Mouse (Mus musculus): ENCODE measurements around the gene Bri3bp. TPM values are rescaled to one million over a fixed set of nuclear protein-coding genes. Genes with fewer than 3 reads are reported as not detected.

Gene Bri3bp
- total RNA-seq, 1 experiment from 2014 or later = 32.8 TPM

- no peak for ATAC-seq (replicated peaks; ENCODE audit: low read depth, poor library complexity, severe bottlenecking)
Observed at GRCm38 (mm10) chr5:125446344-125446743, 5.0 kb downstream of the Bri3bp start.

GRCm38 (mm10) chr5:125448026-125448425 is 6.7 kb downstream of the Bri3bp start:
- ATAC-seq (replicated peaks; ENCODE audit: low read depth, poor library complexity, severe bottlenecking) = no peak

- no peak for ATAC-seq (replicated peaks; ENCODE audit: low read depth, poor library complexity, severe bottlenecking)
Observed at GRCm38 (mm10) chr5:125448631-125449030, 7.3 kb downstream of the Bri3bp start.

GRCm38 (mm10) chr5:125449306-125449705 is 7.9 kb downstream of the Bri3bp start:
- ATAC-seq (replicated peaks; ENCODE audit: low read depth, poor library complexity, severe bottlenecking) = no peak

- no peak for ATAC-seq (replicated peaks; ENCODE audit: low read depth, poor library complexity, severe bottlenecking)
Observed at GRCm38 (mm10) chr5:125452573-125452972, 11.2 kb downstream of the Bri3bp start.

- peak; percentile 43; the same call in 1 of the 2 replicates for ATAC-seq (replicated peaks; ENCODE audit: low read depth, poor library complexity, severe bottlenecking)
Observed at GRCm38 (mm10) chr5:125456100-125456499, 14.7 kb downstream of the Bri3bp start.

GRCm38 (mm10) chr5:125457538-125457937 is 16.2 kb downstream of the Bri3bp start:
- ATAC-seq (replicated peaks; ENCODE audit: low read depth, poor library complexity, severe bottlenecking) = no peak

GRCm38 (mm10) chr5:125460574-125460973 is 19.2 kb downstream of the Bri3bp start:
- ATAC-seq (replicated peaks; ENCODE audit: low read depth, poor library complexity, severe bottlenecking) = no peak

- ATAC-seq (replicated peaks; ENCODE audit: low read depth, poor library complexity, severe bottlenecking) = peak; percentile 76
Observed at GRCm38 (mm10) chr5:125461868-125462445, 20.6 kb downstream of the Bri3bp start.

- ATAC-seq (replicated peaks; ENCODE audit: low read depth, poor library complexity, severe bottlenecking) = no peak
Observed at GRCm38 (mm10) chr5:125465192-125465591, 23.8 kb downstream of the Bri3bp start.

- ATAC-seq (replicated peaks; ENCODE audit: low read depth, poor library complexity, severe bottlenecking) = peak; percentile 92
Observed at GRCm38 (mm10) chr5:125465701-125466106, 24.3 kb downstream of the Bri3bp start.

- ATAC-seq (replicated peaks; ENCODE audit: low read depth, poor library complexity, severe bottlenecking) = no peak
Observed at GRCm38 (mm10) chr5:125466483-125466882, 25.1 kb downstream of the Bri3bp start.

- no peak for ATAC-seq (replicated peaks; ENCODE audit: low read depth, poor library complexity, severe bottlenecking)
Observed at GRCm38 (mm10) chr5:125467261-125467660, 25.9 kb downstream of the Bri3bp start.

GRCm38 (mm10) chr5:125470713-125471112 is 29.3 kb downstream of the Bri3bp start:
- ATAC-seq (replicated peaks; ENCODE audit: low read depth, poor library complexity, severe bottlenecking) = no peak

GRCm38 (mm10) chr5:125472796-125473475 is 31.6 kb downstream of the Bri3bp start:
- no peak for ATAC-seq (replicated peaks; ENCODE audit: low read depth, poor library complexity, severe bottlenecking)

- no peak for ATAC-seq (replicated peaks; ENCODE audit: low read depth, poor library complexity, severe bottlenecking)
Observed at GRCm38 (mm10) chr5:125475030-125475429, 33.7 kb downstream of the Bri3bp start.

GRCm38 (mm10) chr5:125475601-125476285 is 34.4 kb downstream of the Bri3bp start, which contains the start of gene Aacs:
Aacs (plus strand) TSS chr5:125475814.
- ATAC-seq (replicated peaks; ENCODE audit: low read depth, poor library complexity, severe bottlenecking) = peak; percentile 95

GRCm38 (mm10) chr5:125476286-125476625 is 34.9 kb downstream of the Bri3bp start:
- peak; percentile 13 for ATAC-seq (replicated peaks; ENCODE audit: low read depth, poor library complexity, severe bottlenecking)

- no peak for ATAC-seq (replicated peaks; ENCODE audit: low read depth, poor library complexity, severe bottlenecking)
Observed at GRCm38 (mm10) chr5:125476799-125477198, 35.4 kb downstream of the Bri3bp start.

GRCm38 (mm10) chr5:125477533-125477932 is 36.2 kb downstream of the Bri3bp start:
- no peak for ATAC-seq (replicated peaks; ENCODE audit: low read depth, poor library complexity, severe bottlenecking)

- no peak for ATAC-seq (replicated peaks; ENCODE audit: low read depth, poor library complexity, severe bottlenecking)
Observed at GRCm38 (mm10) chr5:125478037-125478436, 36.7 kb downstream of the Bri3bp start.

Measured in common myeloid progenitor, adult 5-6 weeks (primary cell).